Mouse (Mus musculus): ENCODE results near the gene Tmem50a. TPM values are rescaled to one million over a fixed set of nuclear protein-coding genes. Genes with fewer than 3 reads are reported as not detected.
A peak's percentile ranks its signal among the peaks of the same experiment; 100 is the strongest.
"Not testable (repeated sequence)": the region's sequence is repeated elsewhere in the genome, so short reads cannot be mapped to it uniquely, and the experiment has no call there.

Gene Tmem50a
- polyA plus RNA-seq, 1 experiment from 2014 or later: 167 TPM

GRCm38 (mm10) chr4:134922111-134922924 lies 7.5 kb upstream of the Tmem50a start:
- peak overlapping the region; percentile 92 for H3K27ac ChIP-seq (replicated peaks)
- peak overlapping the region; percentile 87 for H3K4me2 ChIP-seq (replicated peaks)
- H3K27me3 ChIP-seq: no peaks in the 10 kb centered on the region
- ATAC-seq (ENCODE audit: low FRiP score, low read depth): no peak
- H3K9ac ChIP-seq (replicated peaks): peak overlapping the region; percentile 71
- 57% methylated on average over 10 of the region's 10 CpGs for WGBS
- peak overlapping the region; percentile 100 for H3K4me3 ChIP-seq
- peaks cover 19% of the 10 kb centered on the region for H3K4me1 ChIP-seq
- peaks cover 22% of the 10 kb centered on the region for H3K36me3 ChIP-seq
- H3K9me3 ChIP-seq: no peaks in the 10 kb centered on the region

- Histone ChIP-seq H3K27ac (replicated peaks) (no peak overlapping the region), H3K4me3 (no peak overlapping the region), H3K4me1 (peaks cover 19% of the 10 kb centered on the region), H3K9me3 (no peaks in the 10 kb centered on the region), H3K9ac (replicated peaks) (no peak overlapping the region), H3K4me2 (replicated peaks) (no peak overlapping the region), H3K27me3 (no peaks in the 10 kb centered on the region), H3K36me3 (peaks cover 17% of the 10 kb centered on the region)
- WGBS: 96% methylated on average over 4 of the region's 4 CpGs
- no peak for ATAC-seq (ENCODE audit: low FRiP score, low read depth)
Measured at GRCm38 (mm10) chr4:134921703-134922102, 6.9 kb upstream of the Tmem50a start.

- no peak overlapping the region for H3K4me2 ChIP-seq (replicated peaks)
- H3K27me3 ChIP-seq: no peaks in the 10 kb centered on the region
- no peak overlapping the region for H3K27ac ChIP-seq (replicated peaks)
- peaks cover 12% of the 10 kb centered on the region for H3K4me1 ChIP-seq
- 95% methylated on average over 6 of the region's 6 CpGs for WGBS
- no peak overlapping the region for H3K9ac ChIP-seq (replicated peaks)
- H3K36me3 ChIP-seq: peaks cover 6% of the 10 kb centered on the region
- H3K9me3 ChIP-seq: no peaks in the 10 kb centered on the region
- H3K4me3 ChIP-seq: no peak overlapping the region
- ATAC-seq (ENCODE audit: low FRiP score, low read depth): no peak
Measured at GRCm38 (mm10) chr4:134920631-134921030, 5.8 kb upstream of the Tmem50a start.

GRCm38 (mm10) chr4:134919733-134920540 lies 5.1 kb upstream of the Tmem50a start:
- Histone ChIP-seq H3K4me1 (peaks cover 10% of the 10 kb centered on the region), H3K4me3 (no peak overlapping the region), H3K4me2 (replicated peaks) (no peak overlapping the region), H3K27ac (replicated peaks) (no peak overlapping the region), H3K27me3 (no peaks in the 10 kb centered on the region), H3K9ac (replicated peaks) (no peak overlapping the region), H3K9me3 (no peaks in the 10 kb centered on the region), H3K36me3 (no peaks in the 10 kb centered on the region)
- WGBS: 44% methylated on average over 12 of the region's 12 CpGs
- no peak for ATAC-seq (ENCODE audit: low FRiP score, low read depth)

- no peak overlapping the region for H3K9ac ChIP-seq (replicated peaks)
- no peaks in the 10 kb centered on the region for H3K9me3 ChIP-seq
- H3K36me3 ChIP-seq: no peaks in the 10 kb centered on the region
- ATAC-seq (ENCODE audit: low FRiP score, low read depth): no peak
- H3K4me2 ChIP-seq (replicated peaks): no peak overlapping the region
- H3K4me3 ChIP-seq: no peak overlapping the region
- WGBS: 80% methylated on average over 7 of the region's 7 CpGs
- H3K27me3 ChIP-seq: no peaks in the 10 kb centered on the region
- no peak overlapping the region for H3K27ac ChIP-seq (replicated peaks)
- peaks cover 16% of the 10 kb centered on the region for H3K4me1 ChIP-seq
Measured at GRCm38 (mm10) chr4:134918381-134918780, 3.6 kb upstream of the Tmem50a start.

GRCm38 (mm10) chr4:134917194-134917593 lies 2.4 kb upstream of the Tmem50a start:
- Histone ChIP-seq H3K9me3 (no peaks in the 10 kb centered on the region), H3K4me1 (peaks cover 16% of the 10 kb centered on the region), H3K27ac (replicated peaks) (no peak overlapping the region), H3K4me3 (no peak overlapping the region), H3K4me2 (replicated peaks) (no peak overlapping the region), H3K27me3 (no peaks in the 10 kb centered on the region), H3K36me3 (peaks cover 7% of the 10 kb centered on the region), H3K9ac (replicated peaks) (no peak overlapping the region)
- no peak for ATAC-seq (ENCODE audit: low FRiP score, low read depth)
- 75% methylated on average over 3 of the region's 3 CpGs for WGBS

- peak; percentile 57 for ATAC-seq (ENCODE audit: low FRiP score, low read depth)
- H3K27ac ChIP-seq (replicated peaks): peak overlapping the region; percentile 87
- WGBS: 59% methylated on average over 14 of the region's 14 CpGs
Measured at GRCm38 (mm10) chr4:134915223-134916050, 613 bp upstream of the Tmem50a start.

GRCm38 (mm10) chr4:134914122-134914863 lies 531 bp downstream of the Tmem50a start:
- H3K9me3 ChIP-seq: no peaks in the 10 kb centered on the region
- H3K4me1 ChIP-seq: peaks cover 16% of the 10 kb centered on the region
- H3K9ac ChIP-seq (replicated peaks): peak overlapping the region; percentile 89
- 2% methylated on average over 43 of the region's 43 CpGs for WGBS
- peak overlapping the region; percentile 78 for H3K4me3 ChIP-seq
- H3K27me3 ChIP-seq: no peaks in the 10 kb centered on the region
- peak overlapping the region; percentile 66 for H3K4me2 ChIP-seq (replicated peaks)
- H3K36me3 ChIP-seq: peaks cover 24% of the 10 kb centered on the region
- ATAC-seq (ENCODE audit: low FRiP score, low read depth): peak; percentile 71; the same call in 1 of the 2 replicates
- H3K27ac ChIP-seq (replicated peaks): peak overlapping the region; percentile 87

More at GRCm38 (mm10) chr4:134915223-134916050, 613 bp upstream of the Tmem50a start:
- H3K9ac ChIP-seq (replicated peaks): no peak overlapping the region
- peak overlapping the region; percentile 66 for H3K4me2 ChIP-seq (replicated peaks)
- H3K9me3 ChIP-seq: no peaks in the 10 kb centered on the region
- H3K36me3 ChIP-seq: peaks cover 17% of the 10 kb centered on the region
- peak overlapping the region; percentile 78 for H3K4me3 ChIP-seq
- no peaks in the 10 kb centered on the region for H3K27me3 ChIP-seq
- peaks cover 16% of the 10 kb centered on the region for H3K4me1 ChIP-seq

- Histone ChIP-seq H3K4me2 (replicated peaks) (peak overlapping the region; percentile 66), H3K27ac (replicated peaks) (no peak overlapping the region), H3K36me3 (peaks cover 33% of the 10 kb centered on the region), H3K4me3 (peak overlapping the region; percentile 78), H3K4me1 (peaks cover 16% of the 10 kb centered on the region), H3K9ac (replicated peaks) (no peak overlapping the region), H3K27me3 (no peaks in the 10 kb centered on the region), H3K9me3 (no peaks in the 10 kb centered on the region)
- 25% methylated on average over 3 of the region's 3 CpGs for WGBS
- ATAC-seq (ENCODE audit: low FRiP score, low read depth): no peak
Measured at GRCm38 (mm10) chr4:134913413-134913812, 1.4 kb downstream of the Tmem50a start.

- not testable (repeated sequence) for H3K4me3 ChIP-seq; H3K4me2 ChIP-seq (replicated peaks); H3K27ac ChIP-seq (replicated peaks); ATAC-seq (ENCODE audit: low FRiP score, low read depth); H3K9me3 ChIP-seq; H3K9ac ChIP-seq (replicated peaks); H3K27me3 ChIP-seq
- peaks cover 16% of the 10 kb centered on the region for H3K4me1 ChIP-seq
- peaks cover 53% of the 10 kb centered on the region for H3K36me3 ChIP-seq
- 97% methylated on average over 7 of the region's 8 CpGs for WGBS
Measured at GRCm38 (mm10) chr4:134911406-134911805, 3.4 kb downstream of the Tmem50a start.

- Histone ChIP-seq H3K9ac (replicated peaks) (no peak overlapping the region), H3K27me3 (no peaks in the 10 kb centered on the region), H3K4me1 (no peaks in the 10 kb centered on the region), H3K4me3 (no peak overlapping the region), H3K27ac (replicated peaks) (no peak overlapping the region), H3K36me3 (peaks cover 96% of the 10 kb centered on the region), H3K4me2 (replicated peaks) (no peak overlapping the region), H3K9me3 (no peaks in the 10 kb centered on the region)
- WGBS: 73% methylated on average over 4 of the region's 7 CpGs
- ATAC-seq (ENCODE audit: low FRiP score, low read depth): no peak
Measured at GRCm38 (mm10) chr4:134903046-134903445, 11.8 kb downstream of the Tmem50a start.

All from midbrain, embryonic 12.5 days (tissue).